Mouse (Mus musculus) layer of hippocampus, postnatal 25 days (tissue): ENCODE results near the gene Ccdc162. TPM values are rescaled to one million over a fixed set of nuclear protein-coding genes. Genes with fewer than 3 reads are reported as not detected.

ENCODE experiments used
- DNase-seq, 2 experiments: peaks; one replicate each; pipeline ENCODE4 v3.0.0; 2022; ENCODE audit warnings: mixed read lengths in 2 of 2, low spot score in 1 of 2; ENCODE audit errors: extremely low spot score in 1 of 2
- total RNA-seq, 2 experiments: library from RNA; stranded (reverse); gene quantifications; 2 replicates each; pipeline ENCODE4 v1.2.3; 2021

Gene Ccdc162
- total RNA-seq, 2 experiments from 2014 or later: 1.1 to 1.2 TPM

GRCm38 (mm10) chr10:41651532-41651931 lies 64.9 kb downstream of the Ccdc162 start:
- DNase-seq: no peak

DNA sequence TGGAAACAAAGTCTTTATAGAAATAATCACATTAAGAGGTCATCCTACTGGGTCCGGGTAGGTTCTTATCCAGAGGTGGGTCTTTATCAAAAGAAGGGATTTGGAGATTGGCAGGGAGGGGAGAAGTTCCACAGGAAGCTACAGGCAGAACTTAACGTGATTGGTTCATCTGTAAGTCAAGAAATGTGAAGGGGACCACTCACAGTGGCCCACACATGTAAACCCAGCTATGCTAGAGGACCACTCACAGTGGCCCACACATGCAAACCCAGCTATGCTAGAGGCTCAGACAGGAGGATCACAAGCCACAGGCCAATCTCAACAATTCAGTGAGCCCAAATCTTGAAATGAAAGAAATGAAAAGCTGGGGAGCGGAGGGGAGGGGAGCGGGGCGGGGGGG lies 67.2 kb downstream of the Ccdc162 start:
- no peak for DNase-seq

- DNase-seq: no peak
These were observed 77.7 kb downstream of the Ccdc162 start for GRCm38 (mm10) chr10:41638776-41639175.

DNA sequence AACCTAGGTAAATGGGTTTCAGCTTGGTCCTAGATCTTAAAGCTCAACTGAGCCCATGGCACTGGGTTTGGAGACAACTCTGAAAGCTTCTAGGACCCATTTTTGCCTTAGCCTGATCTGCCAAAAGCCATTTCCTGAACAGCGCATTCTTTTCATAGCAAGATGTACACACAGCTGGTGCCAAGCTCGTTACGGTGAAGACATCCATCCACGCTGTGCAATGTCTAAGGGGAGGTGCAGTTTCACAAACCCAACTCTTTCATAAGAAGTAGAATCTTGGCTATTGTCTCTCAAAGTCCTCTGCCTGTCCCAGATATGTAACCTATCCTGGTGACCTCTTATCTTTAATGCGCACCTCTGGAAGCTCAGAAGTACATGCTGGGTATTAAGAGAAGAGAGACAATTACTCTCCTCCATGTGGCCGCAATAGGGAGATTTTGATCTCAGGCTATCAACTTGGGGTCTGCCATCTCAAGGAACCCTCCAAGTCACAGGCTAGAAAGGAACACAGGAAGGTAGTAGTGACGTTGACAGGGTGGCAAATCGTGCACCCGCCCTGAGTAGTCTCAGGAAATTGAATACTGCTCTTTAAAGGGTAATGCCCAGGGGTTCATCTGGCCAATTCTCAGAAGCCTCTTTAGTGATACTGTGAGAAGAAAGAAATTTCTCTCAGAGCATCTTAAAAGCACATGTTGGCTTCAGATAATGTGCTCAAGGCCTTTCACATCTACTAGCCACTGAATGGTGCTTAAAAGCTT lies 81.0 kb downstream of the Ccdc162 start:
- DNase-seq: no peak

DNA sequence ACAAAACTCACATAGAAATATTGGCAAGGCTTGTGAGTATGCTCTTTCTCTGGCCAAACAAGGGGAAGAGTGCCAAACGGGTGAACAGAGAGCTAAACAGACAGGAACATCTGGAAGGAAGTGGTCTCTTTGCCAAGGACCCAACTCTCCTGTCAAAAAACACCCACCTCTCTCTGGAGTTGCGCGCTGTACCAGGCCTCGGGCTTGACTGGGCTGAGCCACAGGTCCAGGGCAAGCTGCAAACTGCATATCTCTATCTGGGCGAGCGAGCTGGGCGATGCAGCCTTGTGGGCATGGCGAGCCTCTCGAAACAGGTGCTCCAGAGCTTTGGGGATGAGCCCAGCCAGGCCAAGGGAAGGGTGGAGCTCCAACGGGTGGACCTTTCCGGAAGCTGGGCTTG lies 82.6 kb downstream of the Ccdc162 start:
- DNase-seq: no peak

DNA sequence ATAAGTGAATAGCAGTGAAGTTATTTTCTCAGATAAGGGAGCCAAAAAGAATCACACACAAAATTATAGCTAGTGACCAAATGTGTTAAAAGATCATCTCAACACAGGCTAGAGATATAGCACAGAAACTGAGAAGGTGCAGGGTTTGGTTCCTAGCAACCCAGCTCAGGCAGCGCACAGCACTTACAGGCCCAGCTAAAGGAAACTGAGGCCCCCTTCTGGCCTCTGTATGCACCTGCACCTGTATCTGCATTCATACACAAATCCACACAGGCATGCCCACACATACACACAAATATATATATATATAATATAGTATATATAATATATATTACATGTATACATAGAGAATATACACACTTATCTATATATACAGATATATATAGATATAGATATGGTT lies 84.4 kb downstream of the Ccdc162 start:
- DNase-seq: no peak

DNA sequence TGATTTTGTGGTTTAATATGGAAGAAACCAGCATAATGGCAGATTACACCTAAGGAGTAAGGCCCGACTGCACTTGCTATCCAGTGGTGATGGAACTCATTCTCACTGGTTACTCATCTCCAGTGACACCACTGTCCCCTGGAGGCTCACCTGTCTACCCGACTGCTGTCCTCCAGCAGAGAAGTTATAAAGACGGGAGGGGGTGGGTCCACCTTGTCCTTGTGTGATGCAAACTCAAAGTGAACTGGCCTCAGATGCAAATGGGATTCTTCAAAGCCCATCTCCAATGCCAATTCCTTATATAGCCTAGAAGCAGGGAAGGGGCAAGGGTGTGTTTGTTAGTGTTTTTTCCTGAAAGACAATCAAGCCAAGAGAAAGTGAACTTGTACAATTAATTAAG lies 89.4 kb downstream of the Ccdc162 start:
- no peak for DNase-seq

DNA sequence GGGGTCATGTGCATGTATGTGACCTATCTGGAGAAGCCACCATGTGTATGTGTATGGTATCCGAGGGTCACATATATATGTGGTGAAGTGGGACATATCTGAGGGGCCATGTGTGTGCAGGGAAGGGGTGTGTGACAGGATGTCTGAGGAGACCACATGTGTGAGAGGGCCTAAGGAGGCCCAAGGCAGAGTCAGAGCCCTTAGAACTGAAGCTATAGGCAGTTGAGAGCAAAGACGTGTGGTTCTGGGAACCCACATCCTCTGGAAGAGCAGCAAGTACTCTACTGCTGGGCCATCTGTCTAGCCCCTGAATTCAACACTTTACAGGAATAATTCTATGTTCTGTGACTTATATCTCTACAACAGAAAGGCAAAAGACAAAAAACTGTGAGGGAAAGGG lies 96.4 kb downstream of the Ccdc162 start:
- DNase-seq: no peak

GRCm38 (mm10) chr10:41615487-41615886 lies 100.9 kb downstream of the Ccdc162 start:
- DNase-seq: no peak

DNA sequence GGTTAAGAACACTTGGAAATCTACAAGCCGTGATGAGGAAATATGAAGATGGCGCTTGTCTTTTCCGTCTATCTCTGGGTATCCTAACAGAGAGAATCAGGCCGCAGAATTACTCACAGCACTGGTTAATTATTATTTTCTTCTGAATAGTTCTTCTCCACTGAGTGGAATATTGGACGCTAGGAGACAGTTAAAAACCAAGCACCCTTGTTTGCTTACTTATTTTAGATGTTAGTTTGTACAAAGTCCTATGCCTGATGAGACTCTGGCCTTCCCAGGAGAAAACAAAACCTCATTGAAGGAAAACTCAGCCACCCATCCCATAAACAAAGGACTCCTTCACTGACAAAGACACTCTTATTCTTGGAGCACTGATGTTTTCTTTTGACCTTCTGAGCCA lies 104.5 kb downstream of the Ccdc162 start:
- DNase-seq: no peak

DNA sequence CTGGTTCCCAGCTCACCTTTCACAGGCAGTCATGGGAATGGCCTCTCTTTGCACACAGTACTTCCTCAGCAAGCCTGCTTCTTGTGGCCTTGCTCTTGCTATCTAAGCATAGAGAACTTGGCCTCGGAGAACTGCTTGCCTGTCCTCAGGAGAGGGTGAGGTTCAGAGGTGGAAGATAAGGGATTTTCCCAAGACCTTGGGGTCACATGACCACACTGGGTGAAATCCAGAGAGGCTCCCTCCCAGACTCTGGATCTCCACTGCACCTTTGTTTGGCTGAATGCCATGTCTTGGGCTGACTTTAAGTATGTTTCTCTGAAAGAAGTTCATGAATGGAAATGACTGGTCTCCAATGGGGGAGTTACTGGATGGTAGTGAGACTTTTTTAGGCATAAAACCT lies 107.0 kb downstream of the Ccdc162 start:
- DNase-seq: no peak

DNA sequence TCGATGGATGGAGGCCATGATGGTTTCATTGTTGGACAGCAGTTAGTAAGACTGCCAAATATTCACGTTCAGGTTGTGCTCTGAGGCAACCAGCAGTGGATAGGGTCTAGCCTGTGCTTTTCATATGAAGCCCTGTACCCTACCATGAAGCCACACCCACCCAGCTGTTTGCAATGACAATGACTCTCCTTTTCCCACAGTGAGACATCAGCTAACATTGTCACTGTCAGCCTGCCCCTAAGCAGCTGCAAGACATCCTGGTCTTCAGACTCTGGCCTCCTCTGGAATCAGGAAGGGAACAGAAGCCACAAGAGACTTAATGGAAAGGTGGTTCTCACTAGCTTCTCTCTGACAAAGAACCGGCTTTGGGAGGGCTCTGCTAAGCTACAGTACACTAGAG lies 107.9 kb downstream of the Ccdc162 start:
- DNase-seq: no peak

- no peak for DNase-seq
These were observed 113.8 kb downstream of the Ccdc162 start for GRCm38 (mm10) chr10:41602667-41603066.

DNA sequence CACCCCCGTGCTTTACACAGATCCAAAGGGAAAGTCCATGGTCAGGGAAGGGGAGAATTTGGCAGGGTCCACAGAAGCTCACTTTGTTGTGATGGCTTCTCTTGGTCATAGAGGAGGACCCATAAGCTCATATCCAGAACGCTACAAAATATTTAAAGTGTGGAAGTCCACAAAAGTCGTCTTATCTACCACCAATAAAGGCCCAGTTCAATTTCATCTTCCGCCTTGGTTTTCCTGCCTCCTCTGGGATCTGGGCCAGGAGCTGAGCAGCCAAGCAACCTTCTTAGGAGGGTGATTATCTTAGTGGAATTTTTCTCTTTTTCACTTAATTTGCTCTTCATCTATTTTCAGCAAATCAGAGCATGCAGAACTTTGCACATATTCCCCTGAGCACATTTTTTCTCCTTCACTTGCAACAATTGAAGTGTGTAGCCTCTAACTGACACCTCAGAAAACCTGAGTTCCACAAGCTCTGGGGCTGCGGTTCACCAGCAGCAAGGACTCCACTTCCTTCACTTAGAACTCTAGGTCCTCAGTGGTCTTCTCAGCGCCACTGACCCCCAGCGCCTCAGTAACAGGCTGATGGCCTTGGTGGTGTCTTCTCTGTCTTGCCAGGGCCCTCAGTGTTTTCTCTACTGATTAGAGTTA lies 114.4 kb downstream of the Ccdc162 start:
- DNase-seq: no peak

GRCm38 (mm10) chr10:41601302-41601701 lies 115.1 kb downstream of the Ccdc162 start:
- no peak for DNase-seq

GRCm38 (mm10) chr10:41599051-41599450 lies 117.4 kb downstream of the Ccdc162 start:
- no peak for DNase-seq

- DNase-seq: no peak
These were observed 118.2 kb downstream of the Ccdc162 start for GRCm38 (mm10) chr10:41598221-41598620.

- no peak for DNase-seq
These were observed 120.9 kb downstream of the Ccdc162 start for GRCm38 (mm10) chr10:41595550-41595949.

GRCm38 (mm10) chr10:41594957-41595356 lies 121.5 kb downstream of the Ccdc162 start:
- DNase-seq: no peak

DNA sequence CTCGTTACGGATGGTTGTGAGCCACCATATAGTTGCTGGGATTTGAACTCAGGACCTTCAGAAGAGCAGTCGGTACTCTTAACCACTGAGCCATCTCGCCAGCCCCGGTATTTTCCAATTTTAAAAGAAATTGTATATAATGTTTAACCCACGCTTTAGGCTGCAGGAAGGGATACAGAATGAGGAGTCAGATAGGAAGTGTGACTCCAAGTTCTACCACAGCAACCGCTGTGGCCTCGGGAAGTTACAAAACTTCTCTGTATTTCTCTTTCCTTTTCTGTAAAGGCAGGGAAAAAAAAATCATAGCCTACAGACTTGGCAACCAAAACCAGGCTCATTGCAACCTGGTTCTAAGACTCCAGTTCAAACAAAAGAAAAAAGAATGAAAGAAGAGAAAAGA lies 122.0 kb downstream of the Ccdc162 start:
- DNase-seq: no peak

DNA sequence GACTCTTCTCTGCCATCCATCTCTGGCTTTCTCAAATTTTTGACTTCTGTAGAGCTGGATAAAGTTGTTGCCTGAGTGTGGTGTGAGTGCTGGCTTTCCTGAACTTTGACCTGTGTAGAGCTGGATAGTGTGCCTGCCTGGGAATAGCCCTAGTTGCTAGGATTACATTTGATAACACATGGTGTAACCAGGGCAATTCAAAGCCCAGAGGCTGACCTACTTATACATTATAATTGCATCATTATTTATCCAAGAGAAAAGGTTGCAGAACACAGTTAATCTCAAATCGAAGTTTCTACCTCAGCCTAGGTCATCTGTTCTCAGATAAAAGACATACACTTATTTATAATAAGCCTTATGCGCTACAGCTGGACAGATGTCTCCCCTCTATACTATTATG lies 127.8 kb downstream of the Ccdc162 start:
- no peak for DNase-seq
